Mouse (Mus musculus): ENCODE measurements around the gene Lrrc39.

Lrrc39 gene

GRCm38 (mm10) chr3:116604570-116604969 lies 41.8 kb downstream of the Lrrc39 start:
- no peak for DNase-seq (ENCODE audit: low read depth, low spot score)

DNA sequence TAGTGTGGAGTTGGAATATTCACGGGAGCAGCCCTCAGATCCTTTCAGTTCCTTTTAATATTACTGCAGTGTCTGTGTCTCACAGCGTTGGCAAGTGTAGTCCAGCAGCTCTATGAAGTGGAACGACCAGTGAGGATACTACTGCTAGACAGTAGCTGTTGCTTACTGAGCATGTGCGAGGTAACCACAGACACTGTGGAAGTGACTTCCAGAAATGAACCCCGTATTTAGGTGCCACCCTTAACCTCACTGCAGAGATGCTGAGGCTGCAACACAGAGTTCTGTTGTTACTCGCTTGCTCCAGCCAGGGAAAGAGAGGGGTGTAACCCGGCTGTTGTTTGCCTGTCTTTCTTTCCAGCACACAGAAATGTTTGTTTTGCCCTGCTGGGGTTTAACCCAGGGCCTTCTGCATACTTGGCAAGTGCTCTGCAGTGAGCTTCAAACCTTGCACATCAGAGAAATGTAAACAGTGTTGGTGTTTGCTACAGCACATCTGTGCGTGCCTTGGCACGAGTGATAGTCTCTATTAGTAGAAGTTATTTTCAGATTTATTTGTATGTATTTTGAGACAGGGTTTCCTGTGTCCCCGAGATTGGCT lies 51.6 kb downstream of the Lrrc39 start, which contains the start of gene Trmt13:
Gene Trmt13 (minus strand): TSS at position 293 of the 598 bp plus-strand sequence.
- no peak for DNase-seq (ENCODE audit: low read depth, low spot score)

DNA sequence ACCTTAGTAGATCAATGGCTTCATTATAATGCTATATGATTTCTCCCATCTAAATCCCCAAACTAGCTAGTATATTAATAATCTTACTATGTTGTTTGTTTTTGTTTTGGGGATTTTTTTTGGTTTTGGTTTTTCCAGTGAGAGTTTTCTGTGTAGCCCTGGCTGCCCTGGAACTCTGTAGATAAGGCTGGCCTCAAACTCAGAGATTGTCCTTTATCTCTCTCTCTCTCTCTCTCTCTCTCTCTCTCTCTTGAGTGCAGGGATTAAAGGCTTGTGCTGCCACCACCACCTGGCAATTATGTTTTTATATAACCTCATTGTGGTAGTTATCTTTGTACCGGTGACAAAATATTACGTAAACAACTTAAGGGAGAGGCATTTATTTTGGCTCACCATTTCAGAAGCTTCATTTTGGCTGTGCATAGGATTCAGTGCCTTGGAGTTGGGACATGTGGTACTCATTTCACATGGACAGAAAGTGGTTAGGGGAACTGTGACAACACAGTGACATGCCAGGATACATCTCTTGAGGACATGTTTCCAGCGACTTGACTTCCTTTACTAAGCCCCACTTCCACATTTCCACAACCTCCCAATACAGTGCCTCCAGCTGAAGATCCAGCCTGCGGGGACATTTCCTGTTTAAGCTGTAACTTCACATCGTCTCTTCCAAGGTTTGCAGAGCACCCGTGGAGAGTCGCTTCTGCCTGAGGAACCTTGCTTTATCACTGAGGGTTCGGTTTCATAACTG lies 52.7 kb downstream of the Lrrc39 start:
- DNase-seq (ENCODE audit: low read depth, low spot score): no peak

DNA sequence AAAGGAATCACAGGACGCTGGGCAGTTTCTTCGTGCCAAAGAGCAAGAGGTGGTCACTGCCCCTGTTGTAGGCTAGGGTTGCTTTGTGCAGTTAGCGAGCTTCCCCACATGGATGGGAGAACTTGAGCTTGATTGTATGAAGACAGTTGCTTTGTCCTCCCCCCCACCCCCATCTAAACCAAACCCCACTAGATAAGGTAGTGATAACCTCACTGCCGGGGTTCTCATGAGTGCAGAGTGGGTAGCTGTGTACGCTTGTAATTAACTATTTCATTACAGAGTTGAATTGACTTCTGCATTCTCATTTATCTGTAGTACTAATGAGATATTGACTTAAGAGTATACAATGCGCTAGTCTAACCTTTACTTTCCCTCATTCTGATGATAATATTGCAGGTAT lies 56.1 kb downstream of the Lrrc39 start:
- no peak for DNase-seq (ENCODE audit: low read depth, low spot score)

- DNase-seq (ENCODE audit: low read depth, low spot score): no peak
These were observed 58.0 kb downstream of the Lrrc39 start for GRCm38 (mm10) chr3:116620636-116621370.

DNA sequence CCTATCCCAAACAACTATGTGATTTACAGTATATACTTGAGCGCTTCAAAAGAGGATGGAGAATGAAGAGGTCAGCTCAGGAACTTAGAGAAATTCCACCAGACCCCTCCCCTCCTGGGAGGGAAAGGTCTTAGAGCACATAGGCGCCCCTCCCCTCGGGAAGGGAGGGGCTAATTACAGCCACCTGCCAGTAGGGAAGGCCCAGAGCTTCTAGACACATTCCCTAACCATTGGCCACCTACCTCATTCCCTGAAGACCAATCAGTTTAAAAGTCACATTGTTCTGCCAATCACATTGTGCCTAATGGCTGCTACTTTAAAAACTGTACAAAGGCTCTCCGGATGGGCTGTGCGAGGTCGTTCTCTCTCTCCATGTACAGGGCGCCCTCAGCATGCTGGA lies 59.9 kb downstream of the Lrrc39 start:
- no peak for DNase-seq (ENCODE audit: low read depth, low spot score)

GRCm38 (mm10) chr3:116631459-116631858 lies 68.7 kb downstream of the Lrrc39 start:
- DNase-seq (ENCODE audit: low read depth, low spot score): no peak
